Comparison of ENCODE assay signal across 15 mouse cellular contexts in the genomic region with DNA sequence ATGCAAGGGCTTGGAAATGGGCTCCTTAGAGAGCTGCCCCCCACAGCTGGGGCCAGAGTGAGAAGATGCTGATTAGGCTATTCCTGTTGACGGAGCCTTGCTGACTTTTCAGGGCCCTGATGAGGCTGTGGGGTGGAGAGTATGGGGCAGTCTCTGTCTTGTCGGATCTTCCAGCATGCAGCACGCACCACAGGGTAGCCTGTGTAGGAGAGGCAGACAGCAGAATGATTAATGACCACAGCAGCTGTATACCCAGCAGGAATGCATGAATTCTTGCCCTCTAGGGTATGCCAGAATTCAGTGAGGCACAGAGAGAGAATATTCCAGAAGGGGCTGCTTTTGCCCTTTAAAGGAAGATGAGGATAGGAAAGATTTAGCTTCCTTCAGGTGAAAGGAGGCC.
A peak's percentile ranks its signal among the peaks of the same experiment; 100 is the strongest.
DNase-seq lines count a peak whose midpoint lies in the region; ATAC-seq lines count a peak whose summit lies in the region.
"Had no signal": no experiment of that assay in that cellular context is flagged by ENCODE, and none has a peak within 500 bp of the region (broad histone marks: within the 10 kb centered on the region; RNA-seq: fewer than 3 reads in every experiment).

No protein-coding gene starts in this region.

- peaks cover 7% of the 10 kb centered on the region; the same call in 1 of the 2 replicates for H3K27me3 ChIP-seq in limb, embryonic 13.5 days
- H3K27me3 ChIP-seq in neural tube, embryonic 15.5 days (replicated peaks) = no peaks in the 10 kb centered on the region
- H3K27me3 ChIP-seq: intestine, embryonic 15.5 days; lung, embryonic 15.5 days had no signal

- no peak overlapping the region for H3K9ac ChIP-seq in limb, embryonic 13.5 days
- H3K9ac ChIP-seq in neural tube, embryonic 15.5 days (replicated peaks) = no peak overlapping the region
- H3K9ac ChIP-seq: heart, embryonic 15.5 days; intestine, embryonic 15.5 days; lung, embryonic 15.5 days had no signal

- H3K4me2 ChIP-seq in limb, embryonic 13.5 days (replicated peaks) = no peak overlapping the region
- H3K4me2 ChIP-seq in neural tube, embryonic 15.5 days = no peak overlapping the region
- H3K4me2 ChIP-seq: heart, embryonic 15.5 days; intestine, embryonic 15.5 days; lung, embryonic 15.5 days had no signal

- H3K36me3 ChIP-seq in limb, embryonic 13.5 days = no peaks in the 10 kb centered on the region
- no peaks in the 10 kb centered on the region for H3K36me3 ChIP-seq in neural tube, embryonic 15.5 days
- H3K36me3 ChIP-seq: heart, embryonic 15.5 days; intestine, embryonic 15.5 days; lung, embryonic 15.5 days had no signal

- no peak overlapping the region for H3K4me3 ChIP-seq in limb, embryonic 13.5 days
- H3K4me3 ChIP-seq in neural tube, embryonic 15.5 days (replicated peaks) = no peak overlapping the region
- H3K4me3 ChIP-seq: heart, embryonic 15.5 days; intestine, embryonic 15.5 days; lung, embryonic 15.5 days had no signal

- peak; percentile 40 for DNase-seq in left cerebral cortex, postnatal 4 days
- DNase-seq in left cerebral cortex, postnatal 25 days (ENCODE audit: low spot score in 2 of 2) = no peak
- DNase-seq in embryo, embryonic 10.5 days (ENCODE audit: low spot score) = peak; percentile 72
- no peak for DNase-seq in layer of hippocampus, adult 18-20 months (ENCODE audit: low spot score in 2 of 2)
- DNase-seq in cerebellum, postnatal 25 days = no peak
- DNase-seq: adrenal gland, postnatal 10 days; liver; thymus, postnatal 25 days had no signal

- 0 out of 2 replicates have a peak, but pooled peaks cover 2% of the 10 kb centered on the region for H3K4me1 ChIP-seq in limb, embryonic 13.5 days
- peaks cover 25% of the 10 kb centered on the region for H3K4me1 ChIP-seq in neural tube, embryonic 15.5 days
- H3K4me1 ChIP-seq: heart, embryonic 15.5 days; intestine, embryonic 15.5 days; lung, embryonic 15.5 days had no signal

- H3K27ac ChIP-seq in limb, embryonic 13.5 days = no peak overlapping the region
- no peak overlapping the region for H3K27ac ChIP-seq in neural tube, embryonic 15.5 days (replicated peaks)
- H3K27ac ChIP-seq: heart, embryonic 15.5 days; intestine, embryonic 15.5 days; lung, embryonic 15.5 days had no signal

- intact Hi-C loops in left cerebral cortex, postnatal 4 days (cut with DNase I) = no loop called here
- intact Hi-C loops in left cerebral cortex, postnatal 25 days (cut with DNase I) = no loop called here

- ATAC-seq in limb, embryonic 13.5 days (ENCODE audit: low FRiP score, low read depth) = peak; percentile 80
- peak; percentile 60; the same call in 1 of the 2 replicates for ATAC-seq in neural tube, embryonic 15.5 days (ENCODE audit: low FRiP score)
- ATAC-seq in frontal cortex, adult (ENCODE audit: low TSS enrichment) = no peak
- ATAC-seq: CD4-positive, CD25-positive, alpha-beta regulatory T cell, adult 4 months; intestine, embryonic 15.5 days had no signal

- whole genome bisulfite sequencing in limb, embryonic 13.5 days = 22% methylated on average over 3 of the region's 3 CpGs
- WGBS in neural tube, embryonic 15.5 days = 8% methylated on average over 3 of the region's 3 CpGs

- no peaks in the 10 kb centered on the region for H3K9me3 ChIP-seq in limb, embryonic 13.5 days
- H3K9me3 ChIP-seq in neural tube, embryonic 15.5 days (replicated peaks) = no peaks in the 10 kb centered on the region
- H3K9me3 ChIP-seq: heart, embryonic 15.5 days; intestine, embryonic 15.5 days; lung, embryonic 15.5 days had no signal

Comparison
In these comparisons a context has a peak if more than half of its experiments do, and no peak if none do; other contexts are left out.
1. DNase-seq: peak in left cerebral cortex, postnatal 4 days (single experiment) and embryo, embryonic 10.5 days (single experiment); none in left cerebral cortex, postnatal 25 days (0 of 2), layer of hippocampus, adult 18-20 months (0 of 2) and cerebellum, postnatal 25 days (0 of 2).